In the genomic region with DNA sequence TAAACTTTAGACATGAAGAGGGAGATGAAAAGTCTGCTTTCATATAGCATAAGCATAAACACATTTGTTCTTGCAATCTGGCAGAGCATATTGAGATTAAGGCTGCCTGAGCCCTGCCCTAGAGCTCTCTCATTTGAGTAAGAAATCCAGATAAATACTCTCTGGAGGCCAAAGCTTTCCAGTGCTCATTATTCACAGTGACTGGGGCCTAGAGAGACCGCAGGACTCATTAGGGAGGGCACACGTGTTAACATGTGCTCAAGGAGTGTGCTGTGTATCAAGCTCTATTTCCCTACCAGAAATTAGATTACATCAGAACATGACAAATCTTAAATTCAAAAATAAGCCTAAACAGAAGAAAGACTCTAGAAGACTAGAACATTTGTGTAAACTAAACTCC, we compare ENCODE assay signal across 19 mouse cellular contexts.
DNase-seq lines count a peak whose midpoint lies in the region; ATAC-seq and TF ChIP-seq lines count a peak whose summit lies in the region.
"Had no signal": no experiment of that assay in that cellular context is flagged by ENCODE, and none has a peak within 500 bp of the region (broad histone marks: within the 10 kb centered on the region; RNA-seq: fewer than 3 reads in every experiment).

No protein-coding gene starts in this region.

- no peaks in the 10 kb centered on the region for H3K36me3 ChIP-seq in forebrain, embryonic 16.5 days (ENCODE audit: control insufficient read depth, insufficient read depth)
- no peaks in the 10 kb centered on the region for H3K36me3 ChIP-seq in forebrain, embryonic 15.5 days
- no peaks in the 10 kb centered on the region for H3K36me3 ChIP-seq in midbrain, embryonic 11.5 days (ENCODE audit: control insufficient read depth, insufficient read depth, low read length)
- no peaks in the 10 kb centered on the region for H3K36me3 ChIP-seq in midbrain, embryonic 16.5 days (ENCODE audit: control insufficient read depth, insufficient read depth, low read length)
- H3K36me3 ChIP-seq: lung, embryonic 15.5 days had no signal

- intact Hi-C loops in heart, postnatal 36 days (cut with DNase I): loop anchor here (2.0 kb wide), 1 partner anchor 63 kb away; no protein-coding TSS in a partner anchor

- peak; percentile 49 for ATAC-seq in forebrain, embryonic 16.5 days
- ATAC-seq in forebrain, embryonic 15.5 days (replicated peaks): no peak; the same call in 1 of the 2 replicates
- peak; percentile 55; the same call in 1 of the 2 replicates for ATAC-seq in midbrain, embryonic 11.5 days (ENCODE audit: low FRiP score)
- no peak for ATAC-seq in midbrain, embryonic 16.5 days

- no peaks in the 10 kb centered on the region for H3K4me1 ChIP-seq in forebrain, embryonic 16.5 days (replicated peaks; ENCODE audit: control insufficient read depth, insufficient read depth, low read length)
- H3K4me1 ChIP-seq in forebrain, embryonic 15.5 days: no peaks in the 10 kb centered on the region
- no peaks in the 10 kb centered on the region for H3K4me1 ChIP-seq in midbrain, embryonic 11.5 days (ENCODE audit: control insufficient read depth, insufficient read depth, low read length)
- no peaks in the 10 kb centered on the region for H3K4me1 ChIP-seq in midbrain, embryonic 16.5 days (ENCODE audit: control insufficient read depth, insufficient read depth, low read length)
- H3K4me1 ChIP-seq: lung, embryonic 15.5 days had no signal

- no peak overlapping the region for H3K4me3 ChIP-seq in forebrain, embryonic 16.5 days (replicated peaks; ENCODE audit: low read length)
- H3K4me3 ChIP-seq in forebrain, embryonic 15.5 days: no peak overlapping the region
- H3K4me3 ChIP-seq in midbrain, embryonic 11.5 days (ENCODE audit: low read depth, low read length): no peak overlapping the region
- no peak overlapping the region for H3K4me3 ChIP-seq in midbrain, embryonic 16.5 days (ENCODE audit: low read depth, low read length)
- H3K4me3 ChIP-seq: lung, embryonic 15.5 days had no signal

- 48% methylated on average over 2 of the region's 2 CpGs for WGBS in forebrain, embryonic 16.5 days
- 59% methylated on average over 2 of the region's 2 CpGs for WGBS in forebrain, embryonic 15.5 days
- 80% methylated on average over 2 of the region's 2 CpGs for WGBS in midbrain, embryonic 11.5 days
- 37% methylated on average over 2 of the region's 2 CpGs for WGBS in midbrain, embryonic 16.5 days

- H3K9me3 ChIP-seq in forebrain, embryonic 16.5 days (ENCODE audit: control insufficient read depth, low read length): no peaks in the 10 kb centered on the region
- no peaks in the 10 kb centered on the region for H3K9me3 ChIP-seq in forebrain, embryonic 15.5 days
- H3K9me3 ChIP-seq in midbrain, embryonic 11.5 days (ENCODE audit: control insufficient read depth, low read length): no peaks in the 10 kb centered on the region
- H3K9me3 ChIP-seq in midbrain, embryonic 16.5 days (replicated peaks; ENCODE audit: control insufficient read depth, low read length, poor library complexity, severe bottlenecking): no peaks in the 10 kb centered on the region
- H3K9me3 ChIP-seq: lung, embryonic 15.5 days had no signal

- no peak overlapping the region for H3K27ac ChIP-seq in forebrain, embryonic 16.5 days (ENCODE audit: low read length)
- no peak overlapping the region for H3K27ac ChIP-seq in forebrain, embryonic 15.5 days (replicated peaks)
- no peak overlapping the region for H3K27ac ChIP-seq in midbrain, embryonic 11.5 days (ENCODE audit: low read depth, low read length)
- no peak overlapping the region for H3K27ac ChIP-seq in midbrain, embryonic 16.5 days (ENCODE audit: low read length)
- H3K27ac ChIP-seq: liver, embryonic 14.5 days; lung, embryonic 15.5 days; macrophage had no signal

- H3K27me3 ChIP-seq in forebrain, embryonic 16.5 days (replicated peaks; ENCODE audit: control insufficient read depth, insufficient read depth, low read length): no peaks in the 10 kb centered on the region
- H3K27me3 ChIP-seq in forebrain, embryonic 15.5 days: no peaks in the 10 kb centered on the region
- no peaks in the 10 kb centered on the region for H3K27me3 ChIP-seq in midbrain, embryonic 11.5 days (ENCODE audit: control insufficient read depth, insufficient read depth, low read length)
- H3K27me3 ChIP-seq in midbrain, embryonic 16.5 days (ENCODE audit: control insufficient read depth, insufficient read depth, low read depth, low read length): no peaks in the 10 kb centered on the region
- H3K27me3 ChIP-seq: lung, embryonic 15.5 days had no signal

- no peak for DNase-seq in midbrain, embryonic 11.5 days (ENCODE audit: low spot score, missing footprints)
- DNase-seq in brain, embryonic 14.5 days (ENCODE audit: low read depth): peak; percentile 45
- peak; percentile 1 to 2 for DNase-seq in layer of hippocampus, postnatal 36 days
- no peak for DNase-seq in heart, postnatal 36 days
- DNase-seq: adrenal gland, postnatal 25 days; cerebellum, adult 18-20 months; cerebellum, postnatal 25 days; gastrocnemius, postnatal 10 days; heart, adult 18-20 months; heart, postnatal 4 days; kidney, adult 8-10 months; kidney, postnatal 14 days; right cerebral cortex, adult 18-20 months had no signal

- H3K4me2 ChIP-seq in forebrain, embryonic 16.5 days (ENCODE audit: low read length): no peak overlapping the region
- no peak overlapping the region for H3K4me2 ChIP-seq in forebrain, embryonic 15.5 days (replicated peaks)
- H3K4me2 ChIP-seq in midbrain, embryonic 11.5 days: no peak overlapping the region
- no peak overlapping the region for H3K4me2 ChIP-seq in midbrain, embryonic 16.5 days (ENCODE audit: low read length)
- H3K4me2 ChIP-seq: lung, embryonic 15.5 days had no signal

- TF ChIP-seq POLR2A in brain, embryonic 14.5 days (IDR thresholded peaks at IDR 0.05; ENCODE audit: borderline replicate concordance, extremely low read depth, insufficient read depth, insufficient read length, poor library complexity, severe bottlenecking): no peak

- no peak for TF ChIP-seq CTCF in brain, embryonic 14.5 days (IDR thresholded peaks at IDR 0.05; ENCODE audit: borderline replicate concordance, extremely low read depth, insufficient read depth, insufficient read length)

- H3K9ac ChIP-seq in forebrain, embryonic 16.5 days (replicated peaks; ENCODE audit: low read depth, low read length): no peak overlapping the region
- no peak overlapping the region for H3K9ac ChIP-seq in forebrain, embryonic 15.5 days (replicated peaks)
- no peak overlapping the region for H3K9ac ChIP-seq in midbrain, embryonic 11.5 days (ENCODE audit: low read length)
- H3K9ac ChIP-seq in midbrain, embryonic 16.5 days (ENCODE audit: low read depth, low read length): no peak overlapping the region
- H3K9ac ChIP-seq: liver, embryonic 14.5 days; lung, embryonic 15.5 days had no signal

Comparison
In these comparisons a context has a peak if more than half of its experiments do, and no peak if none do; other contexts are left out.
1. ATAC-seq: peak in forebrain, embryonic 16.5 days (single experiment) and midbrain, embryonic 11.5 days (single experiment); none in forebrain, embryonic 15.5 days (single experiment) and midbrain, embryonic 16.5 days (single experiment).
2. DNase-seq: peak in brain, embryonic 14.5 days (single experiment) and layer of hippocampus, postnatal 36 days (2 of 2); none in midbrain, embryonic 11.5 days (single experiment) and heart, postnatal 36 days (0 of 2).